9 mouse cellular contexts compared by ENCODE assay signal in genomic region chr12:10537069-10537468, GRCm38 (mm10).
DNase-seq lines count a peak whose midpoint lies in the region; ATAC-seq and TF ChIP-seq lines count a peak whose summit lies in the region.
"Had no signal": no experiment of that assay in that cellular context is flagged by ENCODE, and none has a peak within 500 bp of the region (broad histone marks: within the 10 kb centered on the region; RNA-seq: fewer than 3 reads in every experiment).

No protein-coding gene starts in this region.

- H3K36me3 ChIP-seq in heart, adult 2 months (ENCODE audit: control insufficient read depth, insufficient read depth, low read length) = no peaks in the 10 kb centered on the region
- H3K36me3 ChIP-seq in heart, embryonic 12.5 days = no peaks in the 10 kb centered on the region
- H3K36me3 ChIP-seq in kidney, adult 2 months (ENCODE audit: control insufficient read depth, insufficient read depth, low read length) = no peaks in the 10 kb centered on the region

- TF ChIP-seq POLR2A in heart, adult 2 months (IDR thresholded peaks at IDR 0.05; ENCODE audit: insufficient read depth, low read depth, low read length) = no peak
- no peak for TF ChIP-seq POLR2A in kidney, adult 2 months (IDR thresholded peaks at IDR 0.05; ENCODE audit: low read depth, low read length)

- ATAC-seq in heart, embryonic 12.5 days (ENCODE audit: insufficient number of reproducible peaks, low FRiP score) = no peak

- 2% methylated on average over 4 of the region's 4 CpGs for WGBS in heart, adult 2 months
- under 1% methylated on average over 4 of the region's 4 CpGs for WGBS in heart, embryonic 12.5 days
- WGBS in kidney, adult 2 months = 2% methylated on average over 4 of the region's 4 CpGs

- no peaks in the 10 kb centered on the region for H3K27me3 ChIP-seq in heart, adult 2 months (ENCODE audit: control insufficient read depth, insufficient read depth, low read length)
- no peaks in the 10 kb centered on the region for H3K27me3 ChIP-seq in heart, embryonic 12.5 days (replicated peaks)
- no peaks in the 10 kb centered on the region for H3K27me3 ChIP-seq in kidney, adult 2 months (replicated peaks; ENCODE audit: control insufficient read depth, insufficient read depth, low read length)
- H3K27me3 ChIP-seq: megakaryocyte, embryonic 14.5 days had no signal

- no peak overlapping the region for H3K4me2 ChIP-seq in heart, embryonic 12.5 days

- H3K4me1 ChIP-seq in heart, adult 2 months (ENCODE audit: control insufficient read depth, insufficient read depth, low read length) = no peaks in the 10 kb centered on the region
- H3K4me1 ChIP-seq in heart, embryonic 12.5 days (replicated peaks) = no peaks in the 10 kb centered on the region
- H3K4me1 ChIP-seq in kidney, adult 2 months (ENCODE audit: control insufficient read depth, insufficient read depth, low read length) = no peaks in the 10 kb centered on the region
- H3K4me1 ChIP-seq: megakaryocyte, embryonic 14.5 days had no signal

- no peak overlapping the region for H3K27ac ChIP-seq in heart, adult 2 months
- no peak overlapping the region for H3K27ac ChIP-seq in heart, embryonic 12.5 days (ENCODE audit: poor library complexity, severe bottlenecking)
- no peak overlapping the region for H3K27ac ChIP-seq in kidney, adult 2 months (ENCODE audit: insufficient read depth, low read depth, low read length)

- no peak overlapping the region for H3K4me3 ChIP-seq in heart, adult 2 months
- no peak overlapping the region for H3K4me3 ChIP-seq in heart, embryonic 12.5 days
- H3K4me3 ChIP-seq in kidney, adult 2 months (ENCODE audit: insufficient read depth, low read depth, low read length) = no peak overlapping the region
- H3K4me3 ChIP-seq: megakaryocyte, embryonic 14.5 days had no signal

- TF ChIP-seq CTCF in heart, adult 2 months (IDR thresholded peaks at IDR 0.05) = peak; percentile 85
- peak; percentile 85 for TF ChIP-seq CTCF in kidney, adult 2 months (conservative IDR thresholded peaks at IDR 0.05; ENCODE audit: insufficient read depth, insufficient read length, low read depth, low read length)

- intact Hi-C loops in heart, adult 2 months (cut with DNase I) = loop anchor here (2.0 to 10.0 kb wide), 4 partner anchors 98 to 1484 kb away; partner anchors contain the start of gene Osr1
- intact Hi-C loops in left cerebral cortex, postnatal 36 days (cut with DNase I) = loop anchor here (2.0 to 5.0 kb wide), 3 partner anchors 98 to 1485 kb away; partner anchors contain the start of gene Osr1

- H3K79me2 ChIP-seq in heart, adult 2 months (replicated peaks; ENCODE audit: control insufficient read depth, insufficient read depth, low read length) = no peaks in the 10 kb centered on the region

- H3K9ac ChIP-seq in heart, adult 2 months (ENCODE audit: low read depth, low read length) = no peak overlapping the region
- no peak overlapping the region for H3K9ac ChIP-seq in heart, embryonic 12.5 days

- TF ChIP-seq EP300 in heart, adult 2 months (IDR thresholded peaks at IDR 0.05; ENCODE audit: insufficient read depth, low read depth, low read length) = peak; percentile 69; the same call in 1 of the 2 replicates

- DNase-seq in heart, adult 2 months = peak; percentile 23 to 45
- peak; percentile 31 for DNase-seq in cerebellum, adult 8-10 months
- DNase-seq in frontal cortex, postnatal 14 days (ENCODE audit: low spot score in 2 of 2) = peak; percentile 9 to 38
- peak; percentile 51 for DNase-seq in kidney, adult 2 months
- DNase-seq in left cerebral cortex, postnatal 36 days (ENCODE audit: low spot score in 2 of 2) = peak; percentile 23 to 35
- peak; percentile 78 for DNase-seq in neural tube, embryonic 10.5 days (ENCODE audit: extremely low spot score, low spot score)
- no peak for DNase-seq in natural killer cell, adult 2 months (ENCODE audit: low spot score in 2 of 2)

- no peaks in the 10 kb centered on the region for H3K9me3 ChIP-seq in heart, embryonic 12.5 days (replicated peaks)
- H3K9me3 ChIP-seq: megakaryocyte, embryonic 14.5 days had no signal

Comparison
In these comparisons a context has a peak if more than half of its experiments do, and no peak if none do; other contexts are left out.
1. DNase-seq: peak in heart, adult 2 months (2 of 2), cerebellum, adult 8-10 months (single experiment), frontal cortex, postnatal 14 days (2 of 2), kidney, adult 2 months (single experiment), left cerebral cortex, postnatal 36 days (2 of 2) and neural tube, embryonic 10.5 days (single experiment); none in natural killer cell, adult 2 months (0 of 2).